Comparison of ENCODE assay signal across 33 mouse cellular contexts in genomic region chr16:85728026-85728425, GRCm38 (mm10).
"Had no signal": no experiment of that assay in that cellular context is flagged by ENCODE, and none has a peak within 500 bp of the region (broad histone marks: within the 10 kb centered on the region; RNA-seq: fewer than 3 reads in every experiment).

No protein-coding gene starts in this region.

- H3K36me3 ChIP-seq: heart, embryonic 10.5 days; heart, embryonic 12.5 days; heart, embryonic 13.5 days; heart, embryonic 15.5 days; hindbrain, embryonic 10.5 days; hindbrain, embryonic 12.5 days; hindbrain, embryonic 13.5 days; hindbrain, embryonic 15.5 days; intestine, embryonic 15.5 days; kidney, embryonic 15.5 days had no signal

- H3K27me3 ChIP-seq: heart, embryonic 12.5 days; heart, embryonic 13.5 days; heart, embryonic 15.5 days; hindbrain, embryonic 12.5 days; hindbrain, embryonic 13.5 days; hindbrain, embryonic 15.5 days; intestine, embryonic 15.5 days; kidney, embryonic 15.5 days had no signal

- H3K4me1 ChIP-seq: heart, embryonic 10.5 days; heart, embryonic 12.5 days; heart, embryonic 13.5 days; heart, embryonic 15.5 days; hindbrain, embryonic 10.5 days; hindbrain, embryonic 12.5 days; hindbrain, embryonic 13.5 days; hindbrain, embryonic 15.5 days; intestine, embryonic 15.5 days; kidney, embryonic 15.5 days had no signal

- H3K27ac ChIP-seq: heart, adult 2 months; heart, embryonic 10.5 days; heart, embryonic 13.5 days; heart, embryonic 15.5 days; hindbrain, embryonic 10.5 days; hindbrain, embryonic 12.5 days; hindbrain, embryonic 13.5 days; hindbrain, embryonic 14.5 days; hindbrain, embryonic 15.5 days; hindbrain, postnatal 0 days; intestine, embryonic 15.5 days; kidney, embryonic 15.5 days; kidney, postnatal 0 days; layer of hippocampus, adult 2 months; left cerebral cortex, adult 2 months had no signal

- H3K4me3 ChIP-seq: heart, adult 2 months; heart, embryonic 10.5 days; heart, embryonic 12.5 days; heart, embryonic 13.5 days; heart, embryonic 15.5 days; hindbrain, embryonic 10.5 days; hindbrain, embryonic 12.5 days; hindbrain, embryonic 13.5 days; hindbrain, embryonic 15.5 days; intestine, embryonic 15.5 days; kidney, embryonic 15.5 days; layer of hippocampus, adult 2 months; left cerebral cortex, adult 2 months had no signal

- H3K9me3 ChIP-seq: heart, embryonic 10.5 days; heart, embryonic 12.5 days; heart, embryonic 13.5 days; heart, embryonic 15.5 days; hindbrain, embryonic 10.5 days; hindbrain, embryonic 12.5 days; hindbrain, embryonic 13.5 days; hindbrain, embryonic 15.5 days; intestine, embryonic 15.5 days; kidney, embryonic 15.5 days had no signal

- ATAC-seq: hindbrain, embryonic 16.5 days; hindbrain, postnatal 0 days; inflammation-experienced regulatory T-cells, adult 6 months; intestine, embryonic 15.5 days; intestine, embryonic 16.5 days; intestine, postnatal 0 days had no signal

- H3K4me2 ChIP-seq: heart, embryonic 11.5 days; heart, embryonic 12.5 days; heart, embryonic 13.5 days; heart, embryonic 15.5 days; hindbrain, embryonic 12.5 days; hindbrain, embryonic 13.5 days; hindbrain, embryonic 14.5 days; hindbrain, embryonic 15.5 days; intestine, embryonic 15.5 days; kidney, embryonic 15.5 days had no signal

- DNase-seq: heart, adult 2 months; heart, postnatal 10 days; heart, postnatal 14 days; heart, postnatal 36 days; heart, postnatal 4 days; kidney, adult 18-20 months; kidney, adult 8-10 months; kidney, postnatal 14 days; kidney, postnatal 25 days; kidney, postnatal 36 days; kidney, postnatal 4 days; layer of hippocampus, adult 9-11 months; layer of hippocampus, postnatal 36 days had no signal

- H3K9ac ChIP-seq: heart, embryonic 12.5 days; heart, embryonic 13.5 days; heart, embryonic 15.5 days; hindbrain, embryonic 12.5 days; hindbrain, embryonic 13.5 days; hindbrain, embryonic 14.5 days; hindbrain, embryonic 15.5 days; intestine, embryonic 15.5 days; kidney, embryonic 15.5 days had no signal
